Mouse (Mus musculus) heart, embryonic 13.5 days (tissue): ENCODE measurements at regions not wholly inside any gene's neighbourhood (a gene's known extent, or its start where the extent isn't known, plus 50 kb on each side); places are given as distances from the start of the nearest gene placed in this dataset.

Source experiments
- ATAC-seq: fragments of 200-750 bp; cut with Nextera tagmentation; 2 replicates; pipeline ENCODE4 v1.8.0; 2017; ENCODE audit warnings: moderate TSS enrichment; ENCODE audit not compliant: insufficient number of reproducible peaks, low FRiP score, low TSS enrichment; ENCODE audit errors: extremely low read depth
- H3K27ac ChIP-seq: fragments of 300-500 bp; sonication (generic); replicated peaks from 2 replicates; pipeline ENCODE4 v1.5.1; 2015; ENCODE audit warnings: moderate library complexity, mild to moderate bottlenecking, inconsistent platforms
- H3K27me3 ChIP-seq: fragments of 300-500 bp; sonication (generic); replicated peaks from 2 replicates; pipeline ENCODE4 v1.6.1; 2015; ENCODE audit warnings: mild to moderate bottlenecking, inconsistent platforms
- H3K36me3 ChIP-seq: fragments of 300-500 bp; sonication (generic); 2 replicates; pipeline ENCODE4 v1.6.1; 2015; ENCODE audit warnings: mild to moderate bottlenecking, inconsistent platforms
- H3K4me1 ChIP-seq: fragments of 300-500 bp; sonication (generic); 2 replicates; pipeline ENCODE4 v1.6.1; 2015; ENCODE audit warnings: inconsistent platforms
- H3K4me2 ChIP-seq: fragments of 300-500 bp; sonication (generic); 2 replicates; pipeline ENCODE4 v1.6.1; 2015; ENCODE audit warnings: inconsistent platforms, mild to moderate bottlenecking, moderate library complexity
- H3K4me3 ChIP-seq: fragments of 300-500 bp; sonication (generic); 2 replicates; pipeline ENCODE4 v1.5.1; 2015; ENCODE audit warnings: moderate library complexity, mild to moderate bottlenecking, inconsistent platforms
- H3K9ac ChIP-seq: fragments of 300-500 bp; sonication (generic); 2 replicates; pipeline ENCODE4 v1.6.1; 2015; ENCODE audit warnings: inconsistent platforms, mild to moderate bottlenecking, moderate library complexity
- H3K9me3 ChIP-seq: fragments of 300-500 bp; sonication (generic); 2 replicates; pipeline ENCODE4 v1.6.1; 2016; ENCODE audit warnings: inconsistent platforms
- WGBS: fragments of 180-500 bp; shearing (Covaris S2); methylation state at CpG from one replicate; pipeline ENCODE4 v1.1.7; 2015; ENCODE audit warnings: mixed read lengths; 5-methylcytosine and 5-hydroxymethylcytosine counted together

DNA sequence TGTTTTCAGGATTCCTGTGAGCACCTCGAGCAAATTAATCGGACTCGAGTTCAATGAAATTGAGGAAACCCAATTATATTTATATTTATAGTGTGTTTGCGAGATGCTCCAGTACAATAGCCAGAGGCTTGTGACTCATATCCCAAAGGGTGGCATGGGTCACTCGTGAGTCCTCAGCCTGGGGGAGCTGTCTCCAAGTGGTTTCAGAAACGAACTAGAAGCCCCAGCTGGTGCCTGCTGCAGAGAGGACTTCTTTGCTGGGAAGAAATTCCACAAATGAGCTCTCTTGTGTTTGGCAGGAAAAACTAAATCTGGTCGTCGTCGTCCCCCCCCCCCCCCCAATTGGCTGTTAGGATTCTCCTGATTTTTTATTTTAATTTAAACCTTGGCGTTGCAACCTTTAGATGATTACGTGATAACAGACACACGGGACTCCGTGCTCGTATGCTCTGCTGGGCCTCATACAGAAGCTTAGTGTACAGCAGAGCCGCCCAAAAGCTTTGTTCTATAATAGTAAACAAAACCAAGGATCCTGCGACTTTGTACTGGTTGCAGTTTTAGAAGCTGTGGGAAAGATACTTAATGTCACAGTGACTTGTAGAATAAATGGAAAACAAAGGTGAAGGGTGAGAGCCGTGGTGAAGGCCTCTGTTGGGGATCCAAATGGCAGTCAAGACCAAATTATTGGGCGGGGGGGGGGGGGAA lies 220.8 kb upstream of the Amigo2 start:
- no peaks in the 10 kb centered on the region for H3K9me3 ChIP-seq
- H3K4me3 ChIP-seq = no peak overlapping the region
- ATAC-seq = no peak
- 78% methylated on average over 17 of the region's 18 CpGs for WGBS
- no peaks in the 10 kb centered on the region for H3K27me3 ChIP-seq
- no peaks in the 10 kb centered on the region for H3K36me3 ChIP-seq
- no peak overlapping the region for H3K27ac ChIP-seq
- H3K4me1 ChIP-seq = no peaks in the 10 kb centered on the region; the same call in 1 of the 2 replicates
- no peak overlapping the region for H3K9ac ChIP-seq
- H3K4me2 ChIP-seq = no peak overlapping the region

DNA sequence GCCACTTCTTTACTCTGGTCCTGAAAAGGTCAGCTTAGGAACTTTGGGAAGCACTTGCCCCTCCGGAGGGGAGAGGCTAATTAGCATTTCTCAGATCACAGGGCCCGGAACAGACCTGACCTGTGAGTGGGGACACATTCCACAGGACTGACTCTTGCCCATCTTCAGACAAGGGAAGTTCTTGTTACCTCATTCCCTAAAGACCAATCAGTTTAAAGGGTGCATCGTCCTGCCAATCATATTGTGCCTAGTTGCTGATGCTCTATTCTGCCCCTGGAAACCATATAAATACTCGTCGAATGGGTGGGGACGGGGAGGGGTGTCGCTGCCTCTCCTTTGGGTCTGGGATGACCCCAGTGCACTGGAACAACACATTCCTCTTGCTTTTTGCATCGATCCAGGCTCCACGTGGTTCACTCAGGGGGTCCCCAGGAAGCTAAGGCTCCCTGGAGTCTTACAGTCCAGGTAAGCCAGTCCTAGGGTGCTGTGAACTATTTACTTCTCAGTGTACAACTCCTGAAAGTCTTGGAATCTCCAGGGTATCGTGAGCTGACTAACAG lies 219.9 kb upstream of the Amigo2 start:
- 73% methylated on average over 10 of the region's 10 CpGs for WGBS
- Histone ChIP-seq H3K9me3 (no peaks in the 10 kb centered on the region), H3K4me2 (no peak overlapping the region), H3K36me3 (no peaks in the 10 kb centered on the region), H3K27ac (no peak overlapping the region), H3K4me3 (no peak overlapping the region), H3K27me3 (no peaks in the 10 kb centered on the region), H3K9ac (no peak overlapping the region), H3K4me1 (no peaks in the 10 kb centered on the region; the same call in 1 of the 2 replicates)
- no peak for ATAC-seq

DNA sequence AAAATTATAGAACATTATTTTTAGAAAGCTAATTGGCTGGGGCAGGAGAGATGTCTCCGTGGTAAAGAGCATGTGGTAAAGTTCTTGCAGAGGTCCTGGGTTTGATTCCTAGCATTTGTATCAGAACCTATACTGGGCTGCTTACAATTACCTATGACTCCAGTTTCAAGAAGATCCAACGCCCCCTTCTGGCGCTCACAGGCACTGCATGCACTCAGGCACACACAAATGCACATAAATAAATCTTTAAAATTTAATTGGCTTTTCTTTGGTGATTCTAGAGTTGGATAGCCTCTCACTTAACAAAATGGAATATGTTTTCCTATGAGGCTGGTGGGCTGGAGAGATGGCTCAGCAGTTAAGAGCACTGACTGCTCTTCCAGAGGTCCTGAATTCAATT lies 219.0 kb upstream of the Amigo2 start:
- ATAC-seq = no peak
- Histone ChIP-seq H3K4me3 (no peak overlapping the region), H3K9ac (no peak overlapping the region), H3K4me2 (no peak overlapping the region), H3K27me3 (no peaks in the 10 kb centered on the region), H3K9me3 (no peaks in the 10 kb centered on the region), H3K4me1 (no peaks in the 10 kb centered on the region; the same call in 1 of the 2 replicates), H3K36me3 (no peaks in the 10 kb centered on the region), H3K27ac (no peak overlapping the region)
- WGBS = 46% methylated on average over 3 of the region's 3 CpGs

DNA sequence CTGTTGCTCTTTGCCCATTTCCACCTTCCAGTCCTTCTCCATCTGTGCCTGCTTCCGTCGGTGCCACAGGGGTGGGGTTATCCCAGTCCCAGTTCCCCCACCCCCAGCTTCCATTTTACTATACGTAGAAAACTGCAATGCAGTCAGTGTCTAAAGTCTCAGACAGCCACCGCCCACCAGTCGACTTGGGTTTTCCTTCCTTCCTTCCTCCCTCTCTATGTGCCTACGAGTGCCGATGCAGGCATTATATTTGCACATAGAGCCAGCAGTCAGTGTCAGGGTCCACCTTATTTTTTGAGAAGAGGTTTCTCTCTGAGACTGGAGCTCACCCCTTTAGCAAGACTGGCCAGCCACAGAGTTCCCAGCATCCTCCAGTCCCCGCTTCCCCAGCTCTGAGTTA lies 218.3 kb upstream of the Amigo2 start:
- Histone ChIP-seq H3K27ac (no peak overlapping the region), H3K9me3 (no peaks in the 10 kb centered on the region), H3K27me3 (no peaks in the 10 kb centered on the region), H3K4me3 (no peak overlapping the region), H3K4me1 (no peaks in the 10 kb centered on the region; the same call in 1 of the 2 replicates), H3K4me2 (no peak overlapping the region), H3K9ac (no peak overlapping the region), H3K36me3 (no peaks in the 10 kb centered on the region)
- no peak for ATAC-seq
- WGBS = 68% methylated on average over 8 of the region's 8 CpGs

DNA sequence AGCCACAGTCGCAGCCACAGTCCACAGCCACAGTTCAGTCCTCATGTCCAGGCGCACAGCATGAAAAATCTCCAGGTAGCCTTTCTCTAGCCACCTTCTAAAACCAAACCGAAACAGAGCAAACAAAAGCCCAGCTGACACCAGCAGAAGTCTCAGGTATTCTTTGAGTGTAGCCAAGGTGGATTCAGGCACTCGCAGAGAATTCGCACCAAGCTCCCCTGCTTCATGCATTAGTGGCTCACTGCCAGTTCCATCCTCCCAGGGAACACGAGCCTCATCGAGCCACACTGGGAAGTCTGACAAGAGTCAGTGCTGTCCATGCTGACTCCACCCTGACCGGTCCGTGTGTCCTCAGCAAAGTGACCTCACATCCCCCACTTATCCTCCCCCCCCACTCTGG lies 217.7 kb upstream of the Amigo2 start:
- ATAC-seq = no peak
- H3K4me1 ChIP-seq = no peaks in the 10 kb centered on the region; the same call in 1 of the 2 replicates
- H3K27me3 ChIP-seq = no peaks in the 10 kb centered on the region
- H3K9me3 ChIP-seq = no peaks in the 10 kb centered on the region
- H3K4me3 ChIP-seq = no peak overlapping the region
- no peaks in the 10 kb centered on the region for H3K36me3 ChIP-seq
- no peak overlapping the region for H3K4me2 ChIP-seq
- H3K9ac ChIP-seq = no peak overlapping the region
- 79% methylated on average over 9 of the region's 9 CpGs for WGBS
- no peak overlapping the region for H3K27ac ChIP-seq

DNA sequence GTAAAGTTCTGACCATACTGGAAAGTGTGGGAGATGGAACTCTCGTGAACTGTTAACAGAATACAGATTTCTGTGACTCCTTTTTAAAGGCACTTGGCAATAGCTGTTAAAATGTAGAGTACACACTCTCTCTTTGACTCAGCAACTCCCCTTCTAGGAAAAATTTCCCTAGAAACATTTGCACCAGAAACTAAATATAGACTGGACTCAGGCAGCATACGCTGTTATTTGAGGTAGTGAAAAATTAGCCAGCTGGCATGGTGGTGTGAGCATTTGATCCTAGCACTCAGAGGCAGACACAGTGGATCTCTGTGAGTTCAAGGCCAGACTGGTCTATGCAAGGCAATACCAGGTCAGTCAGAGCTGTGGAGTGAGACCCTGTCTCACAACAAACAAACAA lies 215.5 kb upstream of the Amigo2 start:
- 53% methylated on average over 2 of the region's 2 CpGs for WGBS
- ATAC-seq = no peak
- no peak overlapping the region for H3K4me3 ChIP-seq
- no peak overlapping the region for H3K4me2 ChIP-seq
- no peaks in the 10 kb centered on the region for H3K36me3 ChIP-seq
- H3K9me3 ChIP-seq = no peaks in the 10 kb centered on the region
- no peak overlapping the region for H3K9ac ChIP-seq
- no peaks in the 10 kb centered on the region for H3K4me1 ChIP-seq
- no peaks in the 10 kb centered on the region for H3K27me3 ChIP-seq
- no peak overlapping the region for H3K27ac ChIP-seq

DNA sequence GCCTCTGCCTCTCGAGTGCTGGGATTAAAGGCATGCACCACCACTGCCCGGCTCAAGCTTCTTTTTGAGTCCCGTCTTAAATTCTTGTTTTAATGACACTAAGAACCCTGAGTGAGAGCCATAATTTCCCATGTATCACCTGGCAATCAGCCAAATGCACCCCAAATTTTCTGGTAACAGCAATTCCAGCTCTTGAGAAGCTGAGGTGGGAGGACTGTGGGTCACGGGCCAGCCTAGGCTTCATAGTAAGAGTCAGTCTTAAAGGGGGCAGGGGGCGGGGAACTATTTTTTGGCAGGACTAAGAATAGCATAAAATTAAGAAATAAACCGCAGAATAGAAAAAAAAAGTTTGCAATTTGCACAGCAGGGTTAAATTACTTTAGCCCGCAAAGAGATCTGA lies 214.9 kb upstream of the Amigo2 start:
- Histone ChIP-seq H3K27ac (no peak overlapping the region), H3K9me3 (no peaks in the 10 kb centered on the region), H3K36me3 (no peaks in the 10 kb centered on the region), H3K27me3 (no peaks in the 10 kb centered on the region), H3K4me3 (no peak overlapping the region), H3K4me1 (no peaks in the 10 kb centered on the region), H3K9ac (no peak overlapping the region), H3K4me2 (no peak overlapping the region)
- no peak for ATAC-seq
- WGBS = 86% methylated on average over 7 of the region's 7 CpGs

DNA sequence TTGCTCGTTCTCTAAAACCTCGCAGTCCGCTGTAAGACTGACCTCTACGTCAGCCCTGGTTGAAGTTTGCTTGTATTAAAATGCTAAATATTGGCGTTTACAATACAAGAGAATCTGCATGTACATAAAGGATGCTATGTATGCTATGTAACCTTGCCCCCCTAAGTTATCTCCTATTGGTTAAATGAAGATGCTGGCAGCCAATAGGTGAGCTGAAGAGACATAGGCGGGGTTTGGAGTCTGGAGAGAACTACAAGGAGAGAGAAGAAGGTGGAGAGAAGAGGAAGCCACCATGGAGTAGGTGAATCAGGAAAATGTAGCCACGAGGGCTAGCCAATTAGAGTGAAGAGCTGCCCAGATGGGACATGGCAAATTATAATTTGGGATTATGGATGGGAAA lies 214.0 kb upstream of the Amigo2 start:
- no peak overlapping the region for H3K4me2 ChIP-seq
- H3K36me3 ChIP-seq = no peaks in the 10 kb centered on the region
- ATAC-seq = no peak
- H3K9me3 ChIP-seq = no peaks in the 10 kb centered on the region
- H3K27me3 ChIP-seq = no peaks in the 10 kb centered on the region
- H3K4me1 ChIP-seq = no peaks in the 10 kb centered on the region
- H3K4me3 ChIP-seq = no peak overlapping the region
- 66% methylated on average over 7 of the region's 7 CpGs for WGBS
- no peak overlapping the region for H3K27ac ChIP-seq
- no peak overlapping the region for H3K9ac ChIP-seq

DNA sequence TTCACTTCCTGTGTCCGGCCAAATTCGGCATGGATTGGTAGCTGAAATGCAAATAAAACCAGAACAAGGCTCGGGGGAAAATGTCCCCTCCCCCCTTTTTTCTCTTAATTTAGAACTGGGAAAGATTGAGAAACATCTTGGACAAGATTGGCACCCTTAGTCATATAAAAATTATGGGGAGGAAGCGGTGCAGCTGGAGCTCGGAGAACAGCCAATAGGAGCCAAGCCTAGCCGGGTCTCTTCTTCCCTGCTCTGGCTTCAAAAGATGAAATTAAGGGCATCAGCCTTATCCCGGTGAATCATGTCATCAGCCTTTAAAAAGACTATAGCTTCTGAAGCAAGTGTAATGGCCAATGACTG lies 213.3 kb upstream of the Amigo2 start:
- no peak overlapping the region for H3K4me2 ChIP-seq
- ATAC-seq = no peak
- no peaks in the 10 kb centered on the region for H3K36me3 ChIP-seq
- H3K4me1 ChIP-seq = no peaks in the 10 kb centered on the region
- H3K27ac ChIP-seq = no peak overlapping the region
- no peaks in the 10 kb centered on the region for H3K27me3 ChIP-seq
- no peak overlapping the region for H3K9ac ChIP-seq
- 82% methylated on average over 7 of the region's 7 CpGs for WGBS
- no peak overlapping the region for H3K4me3 ChIP-seq
- H3K9me3 ChIP-seq = no peaks in the 10 kb centered on the region

DNA sequence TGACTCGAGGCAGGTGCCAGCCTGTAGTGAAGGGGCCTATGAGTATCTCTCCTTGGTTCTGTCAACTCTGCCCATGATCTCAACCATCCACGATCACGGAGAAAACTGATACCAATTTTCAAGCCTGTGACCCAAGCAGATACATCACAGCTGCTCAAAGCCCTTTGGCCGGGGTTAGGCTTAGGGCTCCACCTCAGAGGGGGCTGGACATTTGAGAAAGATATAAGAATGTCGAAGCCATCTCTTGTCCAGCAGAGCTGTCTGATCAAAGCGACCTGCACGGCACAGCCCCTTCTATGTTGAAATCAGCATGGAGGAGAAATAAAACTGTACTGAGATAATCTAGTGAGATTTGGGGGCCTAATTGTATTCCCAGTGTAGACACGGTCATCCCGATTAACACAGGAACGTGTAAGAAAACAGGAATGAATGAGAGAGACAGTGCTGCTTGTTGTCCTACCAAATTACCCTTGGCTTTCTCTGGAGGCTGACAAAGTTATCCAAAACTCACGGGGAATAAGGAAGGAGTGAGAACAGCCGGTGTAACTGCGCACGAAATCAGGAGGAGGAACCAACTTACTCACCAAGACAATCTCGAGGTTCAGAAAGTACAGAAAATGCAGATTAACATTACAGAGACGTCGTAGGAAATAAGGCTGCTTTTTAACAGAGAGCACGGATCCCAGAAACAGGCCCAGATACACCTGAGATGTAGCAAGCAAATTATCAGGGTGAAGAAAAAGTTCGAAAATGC lies 212.7 kb upstream of the Amigo2 start:
- H3K27me3 ChIP-seq = no peaks in the 10 kb centered on the region
- WGBS = 81% methylated on average over 19 of the region's 19 CpGs
- H3K27ac ChIP-seq = no peak overlapping the region
- no peaks in the 10 kb centered on the region for H3K4me1 ChIP-seq
- no peak overlapping the region for H3K4me3 ChIP-seq
- no peaks in the 10 kb centered on the region for H3K9me3 ChIP-seq
- no peak overlapping the region for H3K4me2 ChIP-seq
- no peaks in the 10 kb centered on the region for H3K36me3 ChIP-seq
- H3K9ac ChIP-seq = no peak overlapping the region
- ATAC-seq = no peak

DNA sequence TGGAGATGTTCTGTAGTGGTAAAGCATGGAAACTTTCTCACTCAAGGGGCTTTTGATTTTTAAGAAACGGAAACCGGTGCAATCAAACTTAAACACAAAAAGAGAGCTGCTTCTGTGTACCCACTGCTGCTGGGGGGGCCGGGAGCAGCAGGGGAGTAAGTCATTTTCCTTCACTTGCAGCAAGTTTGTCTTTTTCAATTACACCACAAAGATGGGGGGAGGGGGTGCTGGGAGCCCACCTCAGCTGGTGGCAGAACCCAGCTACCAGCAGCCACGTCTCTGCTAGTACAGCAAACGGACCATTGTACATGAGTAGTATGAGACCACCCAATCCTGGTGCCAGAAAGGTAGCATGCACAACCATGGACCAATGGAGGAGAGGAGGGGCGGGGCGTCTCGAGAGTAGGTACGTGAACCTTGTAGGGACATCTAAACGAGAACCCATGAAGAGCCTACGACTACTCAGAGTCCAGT lies 211.7 kb upstream of the Amigo2 start:
- no peaks in the 10 kb centered on the region for H3K4me1 ChIP-seq
- H3K27me3 ChIP-seq = no peaks in the 10 kb centered on the region
- H3K27ac ChIP-seq = no peak overlapping the region
- H3K9me3 ChIP-seq = no peaks in the 10 kb centered on the region
- peak overlapping the region; percentile 46 for H3K4me2 ChIP-seq
- no peak for ATAC-seq
- no peaks in the 10 kb centered on the region for H3K36me3 ChIP-seq
- WGBS = 51% methylated on average over 11 of the region's 11 CpGs
- no peak overlapping the region for H3K9ac ChIP-seq
- H3K4me3 ChIP-seq = no peak overlapping the region
